Mouse (Mus musculus): ENCODE results near the gene Mpv17l. TPM values are rescaled to one million over a fixed set of nuclear protein-coding genes. Genes with fewer than 3 reads are reported as not detected.
"Not testable (repeated sequence)": the region's sequence is repeated elsewhere in the genome, so short reads cannot be mapped to it uniquely, and the experiment has no call there.

Mpv17l gene
- polyA plus RNA-seq, 1 experiment from 2014 or later, result 4.6 TPM

GRCm38 (mm10) chr16:13921063-13921462, 18.1 kb downstream of the Mpv17l start:
- H3K4me3 ChIP-seq (ENCODE audit: low read depth, low read length), result no peak overlapping the region
- ATAC-seq (ENCODE audit: low FRiP score, low TSS enrichment) (no peak), DNase-seq (ENCODE audit: low spot score) (no peak)
- H3K27me3 ChIP-seq (ENCODE audit: control insufficient read depth, insufficient read depth, low read length), result no peaks in the 10 kb centered on the region
- no peak overlapping the region for H3K9ac ChIP-seq (ENCODE audit: low read length)
- H3K36me3 ChIP-seq (ENCODE audit: control insufficient read depth, insufficient read depth, low read length), result no peaks in the 10 kb centered on the region
- no peaks in the 10 kb centered on the region for H3K9me3 ChIP-seq (ENCODE audit: control insufficient read depth, low read length)
- TF ChIP-seq EP300 (optimal IDR thresholded peaks at IDR 0.05), result no peak
- peak; percentile 52 for TF ChIP-seq CTCF (IDR thresholded peaks at IDR 0.05; ENCODE audit: low read depth)
- 90% methylated on average over 6 of the region's 6 CpGs for WGBS
- H3K4me1 ChIP-seq (replicated peaks; ENCODE audit: control insufficient read depth, insufficient read depth), result no peaks in the 10 kb centered on the region
- no peak overlapping the region for H3K4me2 ChIP-seq (replicated peaks; ENCODE audit: low read depth)
- no peak overlapping the region for H3K27ac ChIP-seq (replicated peaks)

DNA sequence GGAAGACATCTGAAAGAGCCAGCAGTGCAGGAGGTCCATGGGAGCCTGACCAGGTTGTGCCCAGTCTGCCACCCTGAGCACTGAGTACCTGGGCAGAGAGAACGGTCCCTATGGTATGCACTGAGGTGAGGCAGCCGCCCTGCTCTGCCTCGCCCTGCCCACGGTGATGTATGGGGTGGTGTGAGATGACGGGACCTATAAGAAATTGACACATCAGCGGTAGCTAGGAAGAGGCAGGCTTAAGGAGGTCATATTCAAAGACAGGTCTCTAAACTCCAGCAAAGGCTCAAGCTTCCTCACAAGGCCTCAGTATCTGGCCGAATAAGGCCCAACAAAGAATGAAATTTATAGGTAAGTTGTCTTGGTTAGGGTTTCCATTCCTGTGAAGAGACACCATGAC, 18.8 kb downstream of the Mpv17l start:
- no peaks in the 10 kb centered on the region for H3K36me3 ChIP-seq (ENCODE audit: control insufficient read depth, insufficient read depth, low read length)
- no peaks in the 10 kb centered on the region for H3K9me3 ChIP-seq (ENCODE audit: control insufficient read depth, low read length)
- 93% methylated on average over 7 of the region's 7 CpGs for WGBS
- no peak overlapping the region for H3K4me2 ChIP-seq (replicated peaks; ENCODE audit: low read depth)
- no peaks in the 10 kb centered on the region for H3K4me1 ChIP-seq (replicated peaks; ENCODE audit: control insufficient read depth, insufficient read depth)
- DNase-seq (ENCODE audit: low spot score), result no peak
- TF ChIP-seq CTCF (IDR thresholded peaks at IDR 0.05; ENCODE audit: low read depth) (no peak), EP300 (optimal IDR thresholded peaks at IDR 0.05) (no peak)
- no peak overlapping the region for H3K4me3 ChIP-seq (ENCODE audit: low read depth, low read length)
- H3K27me3 ChIP-seq (ENCODE audit: control insufficient read depth, insufficient read depth, low read length), result no peaks in the 10 kb centered on the region
- no peak for ATAC-seq (ENCODE audit: low FRiP score, low TSS enrichment)
- H3K27ac ChIP-seq (replicated peaks), result no peak overlapping the region
- no peak overlapping the region for H3K9ac ChIP-seq (ENCODE audit: low read length)

DNA sequence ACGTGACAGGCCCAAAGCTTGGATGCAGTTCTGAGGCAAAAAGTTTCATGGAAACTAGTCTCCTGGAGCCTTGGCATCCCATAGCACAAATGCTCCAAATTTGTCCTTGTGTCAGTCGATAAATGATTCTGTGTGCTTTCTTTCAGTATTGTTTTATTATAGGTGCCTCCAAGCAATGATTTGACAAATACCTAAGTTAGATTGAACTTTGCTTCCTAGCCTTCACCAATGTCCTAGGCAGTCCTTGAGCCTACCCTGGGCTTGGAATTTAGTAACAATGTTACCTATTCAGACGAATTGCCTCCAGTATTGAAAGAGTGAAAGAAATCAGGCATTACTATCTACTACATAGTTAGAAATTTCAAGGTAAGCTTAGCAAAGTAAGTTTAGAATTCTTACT, 19.5 kb downstream of the Mpv17l start:
- not testable (repeated sequence) for H3K9ac ChIP-seq (ENCODE audit: low read length); H3K36me3 ChIP-seq (ENCODE audit: control insufficient read depth, insufficient read depth, low read length); H3K9me3 ChIP-seq (ENCODE audit: control insufficient read depth, low read length); H3K4me2 ChIP-seq (replicated peaks; ENCODE audit: low read depth); H3K4me3 ChIP-seq (ENCODE audit: low read depth, low read length); H3K27me3 ChIP-seq (ENCODE audit: control insufficient read depth, insufficient read depth, low read length); DNase-seq (ENCODE audit: low spot score); ATAC-seq (ENCODE audit: low FRiP score, low TSS enrichment); H3K4me1 ChIP-seq (replicated peaks; ENCODE audit: control insufficient read depth, insufficient read depth); H3K27ac ChIP-seq (replicated peaks)
- WGBS, result 89% methylated on average over 3 of the region's 3 CpGs

- not testable (repeated sequence) for H3K4me3 ChIP-seq (ENCODE audit: low read depth, low read length); H3K4me2 ChIP-seq (replicated peaks; ENCODE audit: low read depth); H3K9me3 ChIP-seq (ENCODE audit: control insufficient read depth, low read length); H3K27ac ChIP-seq (replicated peaks); H3K9ac ChIP-seq (ENCODE audit: low read length); ATAC-seq (ENCODE audit: low FRiP score, low TSS enrichment); H3K36me3 ChIP-seq (ENCODE audit: control insufficient read depth, insufficient read depth, low read length); H3K27me3 ChIP-seq (ENCODE audit: control insufficient read depth, insufficient read depth, low read length); H3K4me1 ChIP-seq (replicated peaks; ENCODE audit: control insufficient read depth, insufficient read depth); DNase-seq (ENCODE audit: low spot score)
- WGBS, result 96% methylated on average over 5 of the region's 5 CpGs
These were observed 20.0 kb downstream of the Mpv17l start for GRCm38 (mm10) chr16:13922966-13923365.

DNA sequence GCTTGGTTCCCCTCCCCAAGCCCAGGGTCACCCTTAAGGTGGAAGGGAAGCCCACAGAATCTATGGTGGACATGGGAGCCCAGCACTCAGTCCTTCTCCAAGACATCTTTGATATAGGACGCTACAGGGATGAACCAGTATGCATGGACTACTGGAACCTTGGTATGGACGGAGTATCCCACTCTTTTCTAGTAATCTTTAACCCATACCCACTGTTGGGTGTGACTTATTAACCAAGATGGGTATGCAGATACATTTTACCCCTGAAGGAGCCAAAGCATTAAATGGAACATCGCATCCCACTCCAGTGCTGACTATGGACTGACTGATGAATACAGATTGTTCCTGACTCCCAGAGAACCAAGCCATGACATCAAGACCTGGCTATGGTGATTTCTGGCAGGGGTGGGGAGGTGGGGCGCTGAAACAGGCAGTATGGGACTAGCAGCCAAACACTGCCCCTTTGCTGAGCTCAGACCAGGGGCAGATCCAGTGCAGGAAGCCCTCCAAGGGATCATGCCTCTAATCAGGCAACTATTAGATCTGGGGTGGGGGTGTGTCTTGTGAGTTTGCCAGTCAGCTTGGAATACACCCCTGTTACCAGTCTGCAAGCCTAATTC, 24.6 kb downstream of the Mpv17l start:
- H3K36me3 ChIP-seq (ENCODE audit: control insufficient read depth, insufficient read depth, low read length), result no peaks in the 10 kb centered on the region
- ATAC-seq (ENCODE audit: low FRiP score, low TSS enrichment), result no peak
- WGBS, result 87% methylated on average over 4 of the region's 4 CpGs
- TF ChIP-seq EP300 (optimal IDR thresholded peaks at IDR 0.05) (no peak), CTCF (IDR thresholded peaks at IDR 0.05; ENCODE audit: low read depth) (no peak)
- no peak overlapping the region for H3K9ac ChIP-seq (ENCODE audit: low read length)
- no peaks in the 10 kb centered on the region for H3K4me1 ChIP-seq (replicated peaks; ENCODE audit: control insufficient read depth, insufficient read depth)
- DNase-seq (ENCODE audit: low spot score), result no peak
- H3K4me2 ChIP-seq (replicated peaks; ENCODE audit: low read depth), result no peak overlapping the region
- H3K27ac ChIP-seq (replicated peaks), result no peak overlapping the region
- no peaks in the 10 kb centered on the region for H3K9me3 ChIP-seq (ENCODE audit: control insufficient read depth, low read length)
- no peak overlapping the region for H3K4me3 ChIP-seq (ENCODE audit: low read depth, low read length)
- no peaks in the 10 kb centered on the region for H3K27me3 ChIP-seq (ENCODE audit: control insufficient read depth, insufficient read depth, low read length)

DNA sequence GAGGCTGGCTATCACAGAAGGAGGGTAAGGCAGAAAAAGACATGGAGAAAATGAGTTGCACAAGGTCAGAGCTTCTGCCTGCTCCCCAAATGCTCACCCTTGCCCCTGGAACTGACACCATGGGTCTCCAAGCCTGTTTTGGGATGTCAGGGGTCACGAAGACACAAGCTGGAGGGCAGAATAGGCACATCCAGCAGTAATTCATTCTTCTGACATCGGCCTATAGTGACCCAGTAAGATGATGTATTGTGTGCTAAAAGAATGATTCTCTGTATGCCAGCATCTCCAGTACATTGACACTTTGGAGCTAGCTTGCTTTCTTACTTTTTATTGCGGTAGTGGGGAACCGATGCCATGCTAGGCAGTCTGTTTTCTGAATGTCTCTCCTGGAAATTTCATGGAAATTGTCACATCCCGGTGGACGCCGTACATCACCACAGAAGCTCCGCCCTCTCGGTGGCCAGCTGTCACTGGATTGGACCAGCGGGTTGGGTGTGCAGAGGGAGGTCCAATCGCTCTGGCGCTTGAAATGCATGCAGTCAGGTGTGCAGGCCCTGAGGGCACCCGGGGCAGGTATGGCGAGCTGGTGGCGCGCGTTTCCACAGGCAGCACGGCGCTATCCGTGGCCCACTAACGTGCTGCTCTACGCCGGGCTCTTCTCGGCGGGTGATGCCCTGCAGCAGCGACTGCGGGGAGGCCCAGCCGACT, 37.3 kb downstream of the Mpv17l start:
- 6% methylated on average over 28 of the region's 28 CpGs for WGBS
- TF ChIP-seq CTCF (IDR thresholded peaks at IDR 0.05; ENCODE audit: low read depth), result no peak
- DNase-seq (ENCODE audit: low spot score) (peak; percentile 80), ATAC-seq (ENCODE audit: low FRiP score, low TSS enrichment) (peak; percentile 96)
- Histone ChIP-seq H3K9me3 (ENCODE audit: control insufficient read depth, low read length) (no peaks in the 10 kb centered on the region), H3K36me3 (ENCODE audit: control insufficient read depth, insufficient read depth, low read length) (no peaks in the 10 kb centered on the region), H3K4me1 (replicated peaks; ENCODE audit: control insufficient read depth, insufficient read depth) (no peaks in the 10 kb centered on the region), H3K4me3 (ENCODE audit: low read depth, low read length) (peak overlapping the region; percentile 49), H3K9ac (ENCODE audit: low read length) (peak overlapping the region; percentile 63), H3K4me2 (replicated peaks; ENCODE audit: low read depth) (peak overlapping the region; percentile 89), H3K27me3 (ENCODE audit: control insufficient read depth, insufficient read depth, low read length) (no peaks in the 10 kb centered on the region), H3K27ac (replicated peaks) (no peak overlapping the region)
